Mouse (Mus musculus): Measurements from ENCODE around the gene Agrp.
"Not testable (repeated sequence)": the region's sequence is repeated elsewhere in the genome, so short reads cannot be mapped to it uniquely, and the experiment has no call there.

Gene Agrp

GRCm38 (mm10) chr8:105601301-105601700, 35.9 kb downstream of the Agrp start:
- DNase-seq (ENCODE audit: inconsistent ontology term): no peak

GRCm38 (mm10) chr8:105598777-105599176, 38.4 kb downstream of the Agrp start:
- no peak for DNase-seq (ENCODE audit: inconsistent ontology term)

GRCm38 (mm10) chr8:105596362-105597034, 40.7 kb downstream of the Agrp start:
- DNase-seq (ENCODE audit: inconsistent ontology term): peak; percentile 59

GRCm38 (mm10) chr8:105594451-105595242, 42.5 kb downstream of the Agrp start:
- DNase-seq (ENCODE audit: inconsistent ontology term): no peak

GRCm38 (mm10) chr8:105593859-105594258, 43.3 kb downstream of the Agrp start:
- peak; percentile 59 for DNase-seq (ENCODE audit: inconsistent ontology term)

GRCm38 (mm10) chr8:105592431-105592830, 44.8 kb downstream of the Agrp start:
- DNase-seq (ENCODE audit: inconsistent ontology term): peak; percentile 78

- DNase-seq (ENCODE audit: inconsistent ontology term): no peak
These were observed 57.5 kb downstream of the Agrp start for GRCm38 (mm10) chr8:105579719-105580118.

GRCm38 (mm10) chr8:105575538-105575937, 61.7 kb downstream of the Agrp start:
- no peak for DNase-seq (ENCODE audit: inconsistent ontology term)

GRCm38 (mm10) chr8:105574741-105575140, 62.5 kb downstream of the Agrp start:
- no peak for DNase-seq (ENCODE audit: inconsistent ontology term)

GRCm38 (mm10) chr8:105573427-105573826, 63.8 kb downstream of the Agrp start:
- DNase-seq (ENCODE audit: inconsistent ontology term): peak; percentile 82

- DNase-seq (ENCODE audit: inconsistent ontology term): no peak
These were observed 65.4 kb downstream of the Agrp start for GRCm38 (mm10) chr8:105571810-105572209.

- peak; percentile 36 for DNase-seq (ENCODE audit: inconsistent ontology term)
These were observed 70.2 kb downstream of the Agrp start for GRCm38 (mm10) chr8:105566703-105567595.

GRCm38 (mm10) chr8:105565952-105566702, 71.1 kb downstream of the Agrp start, which contains the start of gene Atp6v0d1:
Gene Atp6v0d1 (minus strand): TSS chr8:105566047.
- DNase-seq (ENCODE audit: inconsistent ontology term): peak; percentile 98

GRCm38 (mm10) chr8:105565401-105565881, 71.8 kb downstream of the Agrp start:
- no peak for DNase-seq (ENCODE audit: inconsistent ontology term)

- not testable (repeated sequence) for DNase-seq (ENCODE audit: inconsistent ontology term)
These were observed 72.5 kb downstream of the Agrp start for GRCm38 (mm10) chr8:105564573-105565229.

GRCm38 (mm10) chr8:105563871-105564270, 73.3 kb downstream of the Agrp start:
- no peak for DNase-seq (ENCODE audit: inconsistent ontology term)

GRCm38 (mm10) chr8:105562863-105563262, 74.3 kb downstream of the Agrp start:
- DNase-seq (ENCODE audit: inconsistent ontology term): no peak

GRCm38 (mm10) chr8:105555230-105555629, 82.0 kb downstream of the Agrp start:
- DNase-seq (ENCODE audit: inconsistent ontology term): no peak

- peak; percentile 47 for DNase-seq (ENCODE audit: inconsistent ontology term)
These were observed 83.1 kb downstream of the Agrp start for GRCm38 (mm10) chr8:105554087-105554486.

GRCm38 (mm10) chr8:105552824-105553223, 84.4 kb downstream of the Agrp start:
- no peak for DNase-seq (ENCODE audit: inconsistent ontology term)
